Mouse (Mus musculus) E14TG2a.4 (cell line): ENCODE measurements around the gene Smap1.

Experiments
- H3K27me3 ChIP-seq: 2 replicates; pipeline ENCODE4 v1.6.1; 2014; ENCODE audit warnings: low read length, control low read depth; ENCODE audit not compliant: insufficient read depth
- H3K36me3 ChIP-seq: 2 replicates; pipeline ENCODE4 v1.6.1; 2014; ENCODE audit warnings: low read length, control low read depth; ENCODE audit not compliant: insufficient read depth
- H3K4me1 ChIP-seq: replicated peaks from 2 replicates; pipeline ENCODE4 v1.6.1; 2014; ENCODE audit warnings: low read depth, low read length, control low read depth
- H3K4me3 ChIP-seq: replicated peaks from 2 replicates; pipeline ENCODE4 v1.5.1; 2014; ENCODE audit warnings: mild to moderate bottlenecking, low read length
- H3K9me3 ChIP-seq: 2 replicates; pipeline ENCODE4 v1.6.1; 2014; ENCODE audit warnings: low read length, control low read depth
- CTCF ChIP-seq: conservative IDR thresholded peaks from 2 replicates; pipeline ENCODE4 v1.5.1; 2014; ENCODE audit warnings: low read length
- NANOG ChIP-seq: IDR thresholded peaks from 2 replicates; pipeline ENCODE4 v1.6.1; 2014; ENCODE audit warnings: borderline replicate concordance, low read length, mixed read lengths
- POU5F1 ChIP-seq: IDR thresholded peaks from 2 replicates; pipeline ENCODE4 v1.6.1; 2014; ENCODE audit warnings: low read length, borderline replicate concordance

The Smap1 gene

GRCm38 (mm10) chr1:23953921-23954320 lies 31.8 kb upstream of the Smap1 start:
- Histone ChIP-seq H3K36me3 (no peaks in the 10 kb centered on the region), H3K27me3 (peaks cover 4% of the 10 kb centered on the region), H3K4me1 (peaks cover 14% of the 10 kb centered on the region), H3K4me3 (no peak overlapping the region), H3K9me3 (no peaks in the 10 kb centered on the region)
- TF ChIP-seq NANOG (no peak), CTCF (no peak), POU5F1 (no peak)

GRCm38 (mm10) chr1:23948778-23949699 lies 26.9 kb upstream of the Smap1 start:
- Histone ChIP-seq H3K36me3 (no peaks in the 10 kb centered on the region), H3K27me3 (peaks cover 4% of the 10 kb centered on the region; the same call in 1 of the 2 replicates), H3K4me1 (peaks cover 26% of the 10 kb centered on the region), H3K4me3 (no peak overlapping the region), H3K9me3 (no peaks in the 10 kb centered on the region)
- TF ChIP-seq POU5F1 (no peak), CTCF (no peak), NANOG (no peak)

- TF ChIP-seq NANOG (no peak), CTCF (no peak), POU5F1 (no peak)
- H3K27me3 ChIP-seq: no peaks in the 10 kb centered on the region
- no peaks in the 10 kb centered on the region for H3K9me3 ChIP-seq
- no peak overlapping the region for H3K4me3 ChIP-seq
- H3K36me3 ChIP-seq: no peaks in the 10 kb centered on the region
- peaks cover 30% of the 10 kb centered on the region for H3K4me1 ChIP-seq
Measured at GRCm38 (mm10) chr1:23948290-23948689, 26.2 kb upstream of the Smap1 start.

- no peak overlapping the region for H3K4me3 ChIP-seq
- H3K27me3 ChIP-seq: no peaks in the 10 kb centered on the region
- no peak for TF ChIP-seq NANOG
- no peak for TF ChIP-seq CTCF
- no peak for TF ChIP-seq POU5F1
- no peaks in the 10 kb centered on the region for H3K36me3 ChIP-seq
- peaks cover 25% of the 10 kb centered on the region for H3K4me1 ChIP-seq
- no peaks in the 10 kb centered on the region for H3K9me3 ChIP-seq
Measured at GRCm38 (mm10) chr1:23944076-23944475, 22.0 kb upstream of the Smap1 start.

GRCm38 (mm10) chr1:23943146-23943940 lies 21.2 kb upstream of the Smap1 start:
- Histone ChIP-seq H3K36me3 (no peaks in the 10 kb centered on the region), H3K4me3 (no peak overlapping the region), H3K27me3 (no peaks in the 10 kb centered on the region), H3K4me1 (peaks cover 17% of the 10 kb centered on the region; the same call in 1 of the 2 replicates), H3K9me3 (peaks cover 6% of the 10 kb centered on the region)
- no peak for TF ChIP-seq POU5F1
- no peak for TF ChIP-seq CTCF
- no peak for TF ChIP-seq NANOG

- Histone ChIP-seq H3K36me3 (no peaks in the 10 kb centered on the region), H3K9me3 (peaks cover 33% of the 10 kb centered on the region), H3K27me3 (no peaks in the 10 kb centered on the region), H3K4me1 (peaks cover 8% of the 10 kb centered on the region), H3K4me3 (no peak overlapping the region)
- TF ChIP-seq NANOG (no peak), POU5F1 (no peak), CTCF (no peak)
Measured at GRCm38 (mm10) chr1:23935408-23935762, 13.3 kb upstream of the Smap1 start.

- Histone ChIP-seq H3K4me1 (peaks cover 8% of the 10 kb centered on the region), H3K27me3 (no peaks in the 10 kb centered on the region), H3K9me3 (peaks cover 33% of the 10 kb centered on the region), H3K36me3 (no peaks in the 10 kb centered on the region), H3K4me3 (no peak overlapping the region)
- no peak for TF ChIP-seq POU5F1
- no peak for TF ChIP-seq CTCF
- no peak for TF ChIP-seq NANOG
Measured at GRCm38 (mm10) chr1:23934669-23935407, 12.7 kb upstream of the Smap1 start.

GRCm38 (mm10) chr1:23929410-23929809 lies 7.3 kb upstream of the Smap1 start:
- TF ChIP-seq NANOG: no peak
- no peak for TF ChIP-seq CTCF
- TF ChIP-seq POU5F1: no peak
- Histone ChIP-seq H3K4me3 (no peak overlapping the region), H3K4me1 (no peaks in the 10 kb centered on the region)

More at GRCm38 (mm10) chr1:23929410-23929809, 7.3 kb upstream of the Smap1 start:
- H3K36me3 ChIP-seq: no peaks in the 10 kb centered on the region
- peaks cover 8% of the 10 kb centered on the region for H3K27me3 ChIP-seq
- no peaks in the 10 kb centered on the region for H3K9me3 ChIP-seq
